10 mouse cellular contexts compared by ENCODE assay signal in the genomic region with DNA sequence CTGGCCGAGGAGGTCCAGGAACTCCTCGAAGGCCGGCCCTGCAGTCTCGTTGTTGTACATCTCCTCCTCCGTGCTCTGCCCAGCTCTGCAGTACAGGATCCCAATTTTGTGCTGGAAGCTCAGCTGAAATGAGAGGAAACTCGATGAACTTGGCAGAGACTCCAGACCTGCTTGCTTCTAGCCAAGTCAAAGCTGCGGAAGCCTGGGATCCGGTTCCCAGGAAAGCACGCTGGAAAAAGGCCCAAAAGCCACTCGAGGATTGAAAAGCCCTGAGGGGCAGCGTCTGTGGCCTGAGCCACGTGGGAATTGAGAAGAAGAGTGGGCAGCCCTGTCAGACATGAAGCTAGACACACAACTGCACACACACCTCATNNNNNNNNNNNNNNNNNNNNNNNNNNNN.
DNase-seq lines count a peak whose midpoint lies in the region; ATAC-seq lines count a peak whose summit lies in the region.
"Had no signal": no experiment of that assay in that cellular context is flagged by ENCODE, and none has a peak within 500 bp of the region (broad histone marks: within the 10 kb centered on the region; RNA-seq: fewer than 3 reads in every experiment).

No protein-coding gene starts in this region.

- DNase-seq in heart, adult 18-20 months = peak; percentile 79 to 83
- DNase-seq in adrenal gland, adult 8-10 months = peak; percentile 32
- DNase-seq in embryonic facial prominence, embryonic 14.5 days (ENCODE audit: low spot score) = peak; percentile 89
- peak; percentile 32 for DNase-seq in kidney, adult 18-20 months
- no peak for DNase-seq in thymus, postnatal 25 days
- DNase-seq in embryo, embryonic 9.5 days (ENCODE audit: extremely low spot score) = no peak

- no peak overlapping the region for H3K4me2 ChIP-seq in heart, embryonic 12.5 days
- no peak overlapping the region for H3K4me2 ChIP-seq in embryonic facial prominence, embryonic 14.5 days (ENCODE audit: low read depth, low read length)
- H3K4me2 ChIP-seq in lung, embryonic 15.5 days = no peak overlapping the region
- H3K4me2 ChIP-seq: limb, embryonic 12.5 days had no signal

- H3K27me3 ChIP-seq in heart, embryonic 12.5 days (replicated peaks) = no peaks in the 10 kb centered on the region
- H3K27me3 ChIP-seq in embryonic facial prominence, embryonic 14.5 days (replicated peaks; ENCODE audit: control insufficient read depth, insufficient read depth, low read length) = no peaks in the 10 kb centered on the region
- no peaks in the 10 kb centered on the region for H3K27me3 ChIP-seq in lung, embryonic 15.5 days
- H3K27me3 ChIP-seq: CH12.LX; limb, embryonic 12.5 days had no signal

- 80% methylated on average over 12 of the region's 12 CpGs for WGBS in heart, embryonic 12.5 days
- WGBS in embryonic facial prominence, embryonic 14.5 days = 56% methylated on average over 12 of the region's 12 CpGs
- 38% methylated on average over 12 of the region's 12 CpGs for WGBS in lung, embryonic 15.5 days

- no peak overlapping the region for H3K27ac ChIP-seq in heart, embryonic 12.5 days (ENCODE audit: poor library complexity, severe bottlenecking)
- H3K27ac ChIP-seq in embryonic facial prominence, embryonic 14.5 days (replicated peaks; ENCODE audit: low read depth, low read length) = peak overlapping the region; percentile 74
- H3K27ac ChIP-seq in lung, embryonic 15.5 days = peak overlapping the region; percentile 60
- H3K27ac ChIP-seq: limb, embryonic 12.5 days had no signal

- peaks cover 68% of the 10 kb centered on the region for H3K36me3 ChIP-seq in heart, embryonic 12.5 days
- H3K36me3 ChIP-seq in embryonic facial prominence, embryonic 14.5 days (ENCODE audit: control insufficient read depth, insufficient read depth, low read length) = peaks cover 18% of the 10 kb centered on the region
- H3K36me3 ChIP-seq in lung, embryonic 15.5 days = peaks cover 16% of the 10 kb centered on the region; the same call in 1 of the 2 replicates

- no peak for ATAC-seq in heart, embryonic 12.5 days (ENCODE audit: insufficient number of reproducible peaks, low FRiP score)
- peak; percentile 50 for ATAC-seq in embryonic facial prominence, embryonic 14.5 days (ENCODE audit: low read depth)
- ATAC-seq in lung, embryonic 15.5 days (ENCODE audit: borderline replicate concordance, extremely low read depth, low FRiP score, low TSS enrichment) = peak; percentile 23; the same call in 1 of the 2 replicates

- no peak overlapping the region for H3K9ac ChIP-seq in heart, embryonic 12.5 days
- no peak overlapping the region for H3K9ac ChIP-seq in embryonic facial prominence, embryonic 14.5 days (ENCODE audit: low read depth, low read length)
- no peak overlapping the region for H3K9ac ChIP-seq in lung, embryonic 15.5 days
- H3K9ac ChIP-seq: limb, embryonic 12.5 days had no signal

- H3K4me1 ChIP-seq in heart, embryonic 12.5 days (replicated peaks) = peaks cover 7% of the 10 kb centered on the region
- H3K4me1 ChIP-seq in embryonic facial prominence, embryonic 14.5 days (ENCODE audit: control insufficient read depth, insufficient read depth, low read length) = 0 out of 2 replicates have a peak, but pooled peaks cover 12% of the 10 kb centered on the region
- H3K4me1 ChIP-seq in lung, embryonic 15.5 days = peaks cover 13% of the 10 kb centered on the region
- H3K4me1 ChIP-seq: limb, embryonic 12.5 days had no signal

- no peak overlapping the region for H3K4me3 ChIP-seq in heart, embryonic 12.5 days
- H3K4me3 ChIP-seq in embryonic facial prominence, embryonic 14.5 days (ENCODE audit: low read depth, low read length) = no peak overlapping the region
- H3K4me3 ChIP-seq in lung, embryonic 15.5 days = no peak overlapping the region
- H3K4me3 ChIP-seq: limb, embryonic 12.5 days had no signal

- H3K9me3 ChIP-seq in heart, embryonic 12.5 days (replicated peaks) = no peaks in the 10 kb centered on the region
- H3K9me3 ChIP-seq in embryonic facial prominence, embryonic 14.5 days (ENCODE audit: control insufficient read depth, low read length) = no peaks in the 10 kb centered on the region
- no peaks in the 10 kb centered on the region for H3K9me3 ChIP-seq in lung, embryonic 15.5 days
- H3K9me3 ChIP-seq: limb, embryonic 12.5 days had no signal

Comparison
In these comparisons a context has a peak if more than half of its experiments do, and no peak if none do; other contexts are left out.
1. DNase-seq: peak in heart, adult 18-20 months (2 of 2), adrenal gland, adult 8-10 months (single experiment), embryonic facial prominence, embryonic 14.5 days (single experiment) and kidney, adult 18-20 months (single experiment); none in thymus, postnatal 25 days (single experiment) and embryo, embryonic 9.5 days (single experiment).